Mouse (Mus musculus): ENCODE measurements at regions not wholly inside any gene's neighbourhood (a gene's known extent, or its start where the extent isn't known, plus 50 kb on each side); places are given as distances from the start of the nearest gene placed in this dataset.

- Histone ChIP-seq H3K4me3 (no peak overlapping the region), H3K27ac (no peak overlapping the region)
- DNase-seq = no peak
- TF ChIP-seq CTCF (IDR thresholded peaks at IDR 0.05) = no peak
- intact Hi-C loops (cut with DNase I) = no loop called here
These were observed 253.4 kb upstream of the Xrcc4 start for GRCm38 (mm10) chr13:90342823-90343222.

- DNase-seq = no peak
- Histone ChIP-seq H3K27ac (no peak overlapping the region), H3K4me3 (no peak overlapping the region)
- intact Hi-C loops (cut with DNase I) = no loop called here
- TF ChIP-seq CTCF (IDR thresholded peaks at IDR 0.05) = no peak
These were observed 252.3 kb upstream of the Xrcc4 start for GRCm38 (mm10) chr13:90341597-90342212.

- DNase-seq = no peak
- Histone ChIP-seq H3K27ac (no peak overlapping the region), H3K4me3 (no peak overlapping the region)
- intact Hi-C loops (cut with DNase I) = no loop called here
- TF ChIP-seq CTCF (IDR thresholded peaks at IDR 0.05) = no peak
These were observed 251.3 kb upstream of the Xrcc4 start for GRCm38 (mm10) chr13:90340647-90341160.

GRCm38 (mm10) chr13:90337591-90337990 lies 248.2 kb upstream of the Xrcc4 start:
- DNase-seq = no peak
- Histone ChIP-seq H3K4me3 (no peak overlapping the region), H3K27ac (no peak overlapping the region)
- intact Hi-C loops (cut with DNase I) = no loop called here
- TF ChIP-seq CTCF (IDR thresholded peaks at IDR 0.05) = no peak

- intact Hi-C loops (cut with DNase I) = no loop called here
- H3K27ac ChIP-seq = no peak overlapping the region
- no peak for DNase-seq
- H3K4me3 ChIP-seq = no peak overlapping the region
- no peak for TF ChIP-seq CTCF (IDR thresholded peaks at IDR 0.05)
These were observed 246.3 kb upstream of the Xrcc4 start for GRCm38 (mm10) chr13:90335741-90336037.

- TF ChIP-seq CTCF (IDR thresholded peaks at IDR 0.05) = no peak
- Histone ChIP-seq H3K4me3 (no peak overlapping the region), H3K27ac (no peak overlapping the region)
- DNase-seq = no peak
- intact Hi-C loops (cut with DNase I) = no loop called here
These were observed 245.7 kb upstream of the Xrcc4 start for GRCm38 (mm10) chr13:90334934-90335740.

DNA sequence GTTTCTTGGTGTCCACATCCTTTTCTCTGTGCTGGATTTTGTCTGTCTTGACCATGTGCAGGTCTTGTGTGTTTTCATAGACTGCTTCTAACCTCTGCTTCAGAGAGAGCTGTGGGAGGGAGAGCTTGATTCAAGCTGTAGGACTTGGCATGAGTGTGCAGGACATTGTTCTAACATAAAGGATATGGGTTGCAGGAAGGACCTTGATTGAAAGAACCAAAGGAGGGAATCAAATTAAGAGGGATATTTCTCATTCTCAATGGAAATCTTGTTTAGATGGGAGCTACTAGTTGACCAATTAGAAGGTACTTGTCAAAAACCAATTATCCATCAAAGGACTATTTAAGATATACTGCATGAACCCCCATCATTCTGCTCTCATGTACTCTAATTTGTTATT lies 244.9 kb upstream of the Xrcc4 start:
- Histone ChIP-seq H3K4me3 (no peak overlapping the region), H3K27ac (no peak overlapping the region)
- DNase-seq = no peak
- intact Hi-C loops (cut with DNase I) = no loop called here
- no peak for TF ChIP-seq CTCF (IDR thresholded peaks at IDR 0.05)

GRCm38 (mm10) chr13:90325226-90325625 lies 235.8 kb upstream of the Xrcc4 start:
- H3K27ac ChIP-seq = no peak overlapping the region
- TF ChIP-seq CTCF (IDR thresholded peaks at IDR 0.05) = no peak
- no peak for DNase-seq
- intact Hi-C loops (cut with DNase I) = no loop called here
- H3K4me3 ChIP-seq = no peak overlapping the region

- no peak overlapping the region for H3K4me3 ChIP-seq
- DNase-seq = no peak
- intact Hi-C loops (cut with DNase I) = no loop called here
- TF ChIP-seq CTCF (IDR thresholded peaks at IDR 0.05) = no peak
- H3K27ac ChIP-seq = no peak overlapping the region
These were observed 224.0 kb upstream of the Xrcc4 start for GRCm38 (mm10) chr13:90313209-90313978.

DNA sequence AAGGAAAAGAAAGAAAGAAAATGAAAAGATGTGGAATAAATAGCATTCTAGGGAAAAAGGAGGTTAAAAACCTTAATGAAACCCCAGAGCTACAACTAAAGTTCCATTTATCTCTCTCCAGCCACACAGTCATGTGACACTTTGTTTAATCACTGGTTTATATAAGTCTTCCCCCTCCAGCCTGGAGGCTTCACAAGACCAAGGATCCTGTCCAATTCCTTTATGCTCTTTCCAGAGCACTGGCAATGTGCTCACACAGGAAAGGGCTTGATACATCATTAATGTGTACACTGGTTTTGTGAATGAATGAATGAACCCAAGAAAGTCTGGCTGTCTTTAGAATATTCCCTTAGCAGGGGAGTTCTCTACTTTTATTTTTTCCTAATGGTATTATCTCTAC lies 221.1 kb upstream of the Xrcc4 start:
- intact Hi-C loops (cut with DNase I) = no loop called here
- Histone ChIP-seq H3K27ac (no peak overlapping the region), H3K4me3 (no peak overlapping the region)
- TF ChIP-seq CTCF (IDR thresholded peaks at IDR 0.05) = no peak
- no peak for DNase-seq

- peak; percentile 14 for DNase-seq
- TF ChIP-seq CTCF (IDR thresholded peaks at IDR 0.05) = no peak
- Histone ChIP-seq H3K27ac (no peak overlapping the region), H3K4me3 (no peak overlapping the region)
- intact Hi-C loops (cut with DNase I) = no loop called here
These were observed 211.1 kb upstream of the Xrcc4 start for GRCm38 (mm10) chr13:90300481-90300880.

GRCm38 (mm10) chr13:90294648-90295007 lies 205.2 kb upstream of the Xrcc4 start:
- intact Hi-C loops (cut with DNase I) = no loop called here
- Histone ChIP-seq H3K27ac (no peak overlapping the region), H3K4me3 (no peak overlapping the region)
- no peak for TF ChIP-seq CTCF (IDR thresholded peaks at IDR 0.05)
- DNase-seq = no peak
